Mouse (Mus musculus): ENCODE measurements around the gene Tmem168.

DNA sequence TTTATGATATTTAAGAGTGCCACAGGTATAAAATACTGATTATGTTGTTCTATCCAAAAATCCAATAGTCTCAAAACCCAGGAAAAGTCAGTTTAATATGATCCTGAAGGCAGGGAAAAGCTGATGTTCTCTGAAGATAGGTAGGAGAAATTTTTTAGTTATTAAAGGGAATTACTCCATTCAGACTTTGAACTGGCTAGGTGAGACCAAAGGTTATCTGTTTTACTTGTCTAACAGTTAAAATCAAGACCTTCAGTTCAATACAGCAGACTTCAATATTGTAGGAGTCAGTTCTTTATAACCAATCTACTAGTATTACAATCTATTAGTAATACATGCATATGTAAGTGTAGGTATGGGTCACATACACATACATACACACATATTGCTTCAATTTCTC lies 46.2 kb upstream of the Tmem168 start:
- TF ChIP-seq POLR2A (IDR thresholded peaks at IDR 0.05; ENCODE audit: extremely low read depth, insufficient read depth, low read length) = no peak
- no peak for TF ChIP-seq CTCF (IDR thresholded peaks at IDR 0.05; ENCODE audit: low read depth, low read length)
